Mouse (Mus musculus) erythroblast, embryonic 14.5 days (primary cell): ENCODE results near the gene Syce1.

Source experiments
- GATA1 ChIP-seq: IDR thresholded peaks from 2 replicates; pipeline ENCODE4 v1.6.1; 2012; ENCODE audit warnings: low read length, inconsistent platforms, mixed read lengths
- TAL1 ChIP-seq: IDR thresholded peaks from 3 replicates; pipeline ENCODE4 v1.6.1; 2012; ENCODE audit warnings: low read length, inconsistent platforms, mixed read lengths

DNA sequence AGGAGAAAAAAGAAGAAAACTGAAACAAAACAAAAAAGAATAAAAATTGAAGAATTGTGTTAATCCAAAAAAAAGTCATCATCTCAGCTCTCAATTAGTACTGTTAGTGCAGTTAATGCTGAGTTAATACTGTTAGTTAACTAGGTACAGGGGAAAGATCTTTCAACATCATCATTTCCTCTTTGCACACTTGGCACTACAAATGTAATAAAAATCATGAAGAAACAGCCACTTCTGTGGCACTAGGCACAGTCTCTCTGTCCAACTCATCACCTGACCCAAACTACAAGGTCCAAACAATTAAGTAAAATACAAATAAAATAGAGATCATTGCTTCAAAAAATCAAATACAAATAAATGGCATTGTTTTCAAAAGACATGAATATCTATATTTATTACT lies 27.0 kb downstream of the Syce1 start:
- no peak for TF ChIP-seq TAL1
- no peak for TF ChIP-seq GATA1
